Mouse (Mus musculus): ENCODE measurements around the gene Esrrg. TPM values are rescaled to one million over a fixed set of nuclear protein-coding genes. Genes with fewer than 3 reads are reported as not detected.

The Esrrg gene
- polyA plus RNA-seq, 1 experiment from 2014 or later: 51.4 TPM

- H3K4me3 ChIP-seq (ENCODE audit: low read depth, low read length): no peak overlapping the region
- no peak overlapping the region for H3K4me2 ChIP-seq (ENCODE audit: low read depth, low read length)
- no peak overlapping the region for H3K9ac ChIP-seq (replicated peaks; ENCODE audit: low read depth, low read length)
- no peak for ATAC-seq (ENCODE audit: low read depth)
- no peaks in the 10 kb centered on the region for H3K27me3 ChIP-seq (ENCODE audit: control insufficient read depth, insufficient read depth, low read length)
- no peaks in the 10 kb centered on the region for H3K9me3 ChIP-seq (ENCODE audit: control insufficient read depth, low read length)
- WGBS: 76% methylated on average over 8 of the region's 8 CpGs
- no peaks in the 10 kb centered on the region for H3K36me3 ChIP-seq (ENCODE audit: control insufficient read depth, insufficient read depth, low read length)
- no peak overlapping the region for H3K27ac ChIP-seq (ENCODE audit: low read depth, low read length)
- H3K4me1 ChIP-seq (ENCODE audit: control insufficient read depth, insufficient read depth, low read length): no peaks in the 10 kb centered on the region
Measured at GRCm38 (mm10) chr1:187742071-187742470, 133.5 kb downstream of the Esrrg start.

DNA sequence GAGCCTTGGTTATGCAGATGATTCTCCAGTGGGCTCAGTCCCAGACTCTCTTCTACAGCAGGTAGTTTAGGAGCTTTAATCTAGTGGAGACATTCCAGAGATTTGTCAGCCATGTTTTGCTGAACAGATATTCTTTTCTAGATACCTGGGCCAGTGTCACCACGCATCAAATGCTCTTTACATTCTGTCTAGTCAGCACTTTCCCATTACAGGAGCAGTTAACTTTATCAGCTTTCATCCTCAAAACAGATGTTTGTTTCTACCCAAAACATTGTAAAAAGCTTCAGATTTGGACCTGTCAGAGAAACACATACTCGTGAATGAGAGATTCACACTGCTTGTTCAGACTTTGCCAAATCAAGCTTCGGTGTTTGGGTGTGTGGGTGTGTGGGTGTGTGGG lies 140.7 kb downstream of the Esrrg start:
- Histone ChIP-seq H3K4me1 (ENCODE audit: control insufficient read depth, insufficient read depth, low read length) (no peaks in the 10 kb centered on the region), H3K9ac (replicated peaks; ENCODE audit: low read depth, low read length) (no peak overlapping the region), H3K9me3 (ENCODE audit: control insufficient read depth, low read length) (no peaks in the 10 kb centered on the region), H3K27me3 (ENCODE audit: control insufficient read depth, insufficient read depth, low read length) (no peaks in the 10 kb centered on the region), H3K4me3 (ENCODE audit: low read depth, low read length) (no peak overlapping the region), H3K27ac (ENCODE audit: low read depth, low read length) (no peak overlapping the region), H3K36me3 (ENCODE audit: control insufficient read depth, insufficient read depth, low read length) (no peaks in the 10 kb centered on the region), H3K4me2 (ENCODE audit: low read depth, low read length) (no peak overlapping the region)
- ATAC-seq (ENCODE audit: low read depth): no peak
- WGBS: 91% methylated on average over 3 of the region's 3 CpGs

DNA sequence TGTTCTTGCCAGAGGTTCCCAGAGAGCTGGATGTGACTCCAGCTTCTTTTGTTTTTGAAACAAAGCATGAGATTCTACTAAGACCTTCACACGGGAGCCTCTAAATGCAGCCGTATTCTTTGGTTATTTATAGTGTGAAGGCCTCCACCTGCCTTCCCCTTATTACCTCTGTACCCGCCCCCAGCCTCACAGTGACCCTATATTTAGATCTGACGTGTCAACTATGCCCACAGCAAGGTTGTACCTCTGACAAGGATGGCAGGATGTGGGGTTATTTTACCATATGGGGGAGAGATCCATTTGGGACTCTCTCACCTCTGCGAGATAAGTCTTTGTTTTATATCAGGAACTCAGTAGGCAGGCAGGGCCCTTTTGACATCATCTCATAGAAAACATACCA lies 141.3 kb downstream of the Esrrg start:
- WGBS: 37% methylated on average over 5 of the region's 5 CpGs
- H3K27me3 ChIP-seq (ENCODE audit: control insufficient read depth, insufficient read depth, low read length): no peaks in the 10 kb centered on the region
- ATAC-seq (ENCODE audit: low read depth): no peak

DNA sequence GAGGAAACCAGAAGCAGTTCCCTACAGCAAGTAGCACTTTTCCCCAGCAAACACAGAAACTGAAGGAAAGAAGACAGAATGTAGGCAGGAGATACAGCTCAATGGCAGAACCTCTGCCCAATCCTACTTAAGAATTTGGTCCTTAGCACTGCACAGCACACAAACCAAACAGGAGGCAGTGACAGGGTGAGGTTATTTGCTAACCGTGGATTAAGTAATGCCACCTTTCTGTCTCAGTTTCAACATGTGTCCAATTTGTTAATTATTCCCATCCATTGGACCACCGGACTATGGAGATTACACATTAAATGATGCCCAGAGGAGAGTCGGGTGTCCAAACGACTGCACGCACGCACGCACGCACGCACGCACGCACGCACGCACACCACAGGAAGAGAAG lies 146.9 kb downstream of the Esrrg start:
- Histone ChIP-seq H3K4me3 (ENCODE audit: low read depth, low read length) (no peak overlapping the region), H3K27me3 (ENCODE audit: control insufficient read depth, insufficient read depth, low read length) (no peaks in the 10 kb centered on the region), H3K9me3 (ENCODE audit: control insufficient read depth, low read length) (no peaks in the 10 kb centered on the region), H3K9ac (replicated peaks; ENCODE audit: low read depth, low read length) (no peak overlapping the region), H3K36me3 (ENCODE audit: control insufficient read depth, insufficient read depth, low read length) (no peaks in the 10 kb centered on the region), H3K27ac (ENCODE audit: low read depth, low read length) (no peak overlapping the region), H3K4me1 (ENCODE audit: control insufficient read depth, insufficient read depth, low read length) (no peaks in the 10 kb centered on the region), H3K4me2 (ENCODE audit: low read depth, low read length) (no peak overlapping the region)
- 74% methylated on average over 13 of the region's 13 CpGs for WGBS
- no peak for ATAC-seq (ENCODE audit: low read depth)

More for the DNA sequence above, 141.3 kb downstream of the Esrrg start:
- Histone ChIP-seq H3K9me3 (ENCODE audit: control insufficient read depth, low read length) (no peaks in the 10 kb centered on the region), H3K4me2 (ENCODE audit: low read depth, low read length) (no peak overlapping the region), H3K27ac (ENCODE audit: low read depth, low read length) (no peak overlapping the region), H3K36me3 (ENCODE audit: control insufficient read depth, insufficient read depth, low read length) (no peaks in the 10 kb centered on the region), H3K4me1 (ENCODE audit: control insufficient read depth, insufficient read depth, low read length) (no peaks in the 10 kb centered on the region), H3K9ac (replicated peaks; ENCODE audit: low read depth, low read length) (no peak overlapping the region), H3K4me3 (ENCODE audit: low read depth, low read length) (no peak overlapping the region)

GRCm38 (mm10) chr1:187757981-187758380 lies 149.4 kb downstream of the Esrrg start:
- 64% methylated on average over 1 of the region's 1 CpGs for WGBS
- no peaks in the 10 kb centered on the region for H3K36me3 ChIP-seq (ENCODE audit: control insufficient read depth, insufficient read depth, low read length)
- H3K9ac ChIP-seq (replicated peaks; ENCODE audit: low read depth, low read length): no peak overlapping the region
- H3K27me3 ChIP-seq (ENCODE audit: control insufficient read depth, insufficient read depth, low read length): no peaks in the 10 kb centered on the region
- H3K4me3 ChIP-seq (ENCODE audit: low read depth, low read length): no peak overlapping the region
- no peak overlapping the region for H3K27ac ChIP-seq (ENCODE audit: low read depth, low read length)
- no peaks in the 10 kb centered on the region for H3K9me3 ChIP-seq (ENCODE audit: control insufficient read depth, low read length)
- H3K4me1 ChIP-seq (ENCODE audit: control insufficient read depth, insufficient read depth, low read length): no peaks in the 10 kb centered on the region
- ATAC-seq (ENCODE audit: low read depth): no peak
- H3K4me2 ChIP-seq (ENCODE audit: low read depth, low read length): no peak overlapping the region

DNA sequence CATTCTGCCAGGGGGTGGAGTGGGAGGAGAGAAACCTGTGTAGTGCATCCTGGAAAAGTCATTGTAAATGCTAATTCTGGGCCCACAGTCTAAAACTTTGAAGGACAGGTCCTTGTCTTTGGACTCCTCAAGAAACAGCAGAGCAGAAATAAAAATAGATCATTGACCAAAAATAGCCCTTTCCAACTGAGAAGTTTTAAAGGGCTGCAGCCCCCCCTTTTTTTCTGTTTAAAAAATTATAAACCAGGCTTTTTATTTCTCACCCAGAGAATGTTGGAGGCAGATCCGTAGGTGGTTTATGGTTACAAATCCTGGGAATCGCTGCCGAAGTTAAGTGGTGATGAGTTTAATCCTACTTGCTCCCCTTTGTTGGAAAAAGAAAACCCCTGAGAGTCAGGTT lies 150.0 kb downstream of the Esrrg start:
- H3K27ac ChIP-seq (ENCODE audit: low read depth, low read length): no peak overlapping the region
- no peak overlapping the region for H3K9ac ChIP-seq (replicated peaks; ENCODE audit: low read depth, low read length)
- H3K4me1 ChIP-seq (ENCODE audit: control insufficient read depth, insufficient read depth, low read length): no peaks in the 10 kb centered on the region
- WGBS: 79% methylated on average over 3 of the region's 3 CpGs
- ATAC-seq (ENCODE audit: low read depth): no peak
- no peak overlapping the region for H3K4me2 ChIP-seq (ENCODE audit: low read depth, low read length)
- no peaks in the 10 kb centered on the region for H3K9me3 ChIP-seq (ENCODE audit: control insufficient read depth, low read length)
- H3K36me3 ChIP-seq (ENCODE audit: control insufficient read depth, insufficient read depth, low read length): no peaks in the 10 kb centered on the region
- no peak overlapping the region for H3K4me3 ChIP-seq (ENCODE audit: low read depth, low read length)
- H3K27me3 ChIP-seq (ENCODE audit: control insufficient read depth, insufficient read depth, low read length): no peaks in the 10 kb centered on the region

DNA sequence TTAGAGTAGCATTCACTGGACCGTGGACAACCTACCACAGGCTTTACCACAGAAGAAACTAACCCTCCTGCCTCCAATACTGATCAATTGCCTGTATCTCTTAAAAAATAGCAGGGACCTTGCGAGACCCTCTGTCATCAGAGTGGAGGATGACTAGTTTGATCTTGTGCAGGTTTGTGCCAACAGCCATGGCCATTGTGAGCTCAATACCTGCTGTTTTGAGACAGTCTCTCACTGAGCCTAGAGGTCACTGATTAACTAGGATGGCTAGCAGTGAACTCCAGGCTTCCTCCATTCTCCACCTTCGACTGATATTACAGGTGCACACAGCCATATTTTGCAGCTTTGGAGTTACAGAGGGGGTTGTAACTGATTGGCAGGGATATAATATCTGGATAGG lies 150.9 kb downstream of the Esrrg start:
- no peak for ATAC-seq (ENCODE audit: low read depth)
- Histone ChIP-seq H3K4me1 (ENCODE audit: control insufficient read depth, insufficient read depth, low read length) (no peaks in the 10 kb centered on the region), H3K36me3 (ENCODE audit: control insufficient read depth, insufficient read depth, low read length) (no peaks in the 10 kb centered on the region), H3K4me3 (ENCODE audit: low read depth, low read length) (no peak overlapping the region), H3K27me3 (ENCODE audit: control insufficient read depth, insufficient read depth, low read length) (no peaks in the 10 kb centered on the region), H3K9me3 (ENCODE audit: control insufficient read depth, low read length) (no peaks in the 10 kb centered on the region), H3K9ac (replicated peaks; ENCODE audit: low read depth, low read length) (no peak overlapping the region), H3K27ac (ENCODE audit: low read depth, low read length) (no peak overlapping the region), H3K4me2 (ENCODE audit: low read depth, low read length) (no peak overlapping the region)
- WGBS: 86% methylated on average over 3 of the region's 3 CpGs

DNA sequence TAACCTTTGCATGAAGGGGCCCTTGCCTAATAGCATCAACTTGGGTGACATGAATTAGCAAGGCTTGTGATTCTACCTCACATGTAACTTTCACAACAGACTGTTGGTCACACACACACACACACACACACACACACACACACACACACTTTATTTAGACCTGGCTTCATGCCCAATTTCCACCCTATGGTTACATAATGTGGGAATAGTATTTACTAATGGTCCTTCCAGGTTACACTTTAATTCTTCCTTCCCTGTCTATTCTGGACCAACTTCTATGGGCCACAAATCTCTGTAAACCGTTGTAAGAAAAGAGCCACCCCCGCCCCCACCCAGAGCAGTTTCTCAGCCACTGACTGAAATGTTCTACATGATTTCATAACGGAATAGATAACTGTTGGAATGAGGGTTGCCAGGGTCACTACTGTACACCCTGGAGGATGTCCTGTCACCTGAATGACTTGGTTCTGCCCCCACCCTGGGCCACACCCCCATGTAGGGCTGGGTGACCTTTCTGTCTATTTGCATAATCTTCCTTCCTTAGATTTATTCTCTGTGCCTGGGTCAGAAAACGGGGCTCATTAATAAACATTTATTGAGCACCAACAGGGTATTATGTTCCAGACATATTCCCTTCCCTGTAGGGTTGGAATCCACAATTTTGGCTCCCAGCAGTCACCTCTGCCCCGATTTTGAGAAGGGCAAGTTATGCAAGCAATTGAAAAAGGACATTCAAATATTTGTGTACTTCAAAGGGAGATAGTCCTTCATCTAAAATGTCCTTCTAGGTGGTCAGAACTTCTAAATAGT lies 154.3 kb downstream of the Esrrg start:
- Histone ChIP-seq H3K4me2 (ENCODE audit: low read depth, low read length) (no peak overlapping the region), H3K9ac (replicated peaks; ENCODE audit: low read depth, low read length) (no peak overlapping the region), H3K9me3 (ENCODE audit: control insufficient read depth, low read length) (no peaks in the 10 kb centered on the region), H3K27me3 (ENCODE audit: control insufficient read depth, insufficient read depth, low read length) (no peaks in the 10 kb centered on the region), H3K27ac (ENCODE audit: low read depth, low read length) (no peak overlapping the region), H3K4me1 (ENCODE audit: control insufficient read depth, insufficient read depth, low read length) (no peaks in the 10 kb centered on the region), H3K36me3 (ENCODE audit: control insufficient read depth, insufficient read depth, low read length) (no peaks in the 10 kb centered on the region), H3K4me3 (ENCODE audit: low read depth, low read length) (no peak overlapping the region)
- 61% methylated on average over 5 of the region's 5 CpGs for WGBS
- no peak for ATAC-seq (ENCODE audit: low read depth)

DNA sequence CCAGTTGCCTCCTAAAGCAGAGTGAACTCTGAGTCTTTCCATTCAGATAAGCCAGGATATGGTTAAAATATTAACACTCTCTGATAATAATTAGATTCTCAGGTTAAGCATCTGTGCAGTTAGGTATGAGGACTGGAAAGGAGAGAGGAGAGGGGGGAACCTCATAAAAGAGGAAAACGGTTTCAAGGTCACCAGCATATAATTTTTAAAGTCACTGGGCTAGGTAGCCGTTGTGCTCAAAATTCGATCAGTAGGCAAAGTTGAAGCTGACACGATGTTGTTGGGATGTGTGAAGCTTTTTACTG lies 154.8 kb downstream of the Esrrg start:
- no peaks in the 10 kb centered on the region for H3K9me3 ChIP-seq (ENCODE audit: control insufficient read depth, low read length)
- no peaks in the 10 kb centered on the region for H3K36me3 ChIP-seq (ENCODE audit: control insufficient read depth, insufficient read depth, low read length)
- H3K4me1 ChIP-seq (ENCODE audit: control insufficient read depth, insufficient read depth, low read length): no peaks in the 10 kb centered on the region
- ATAC-seq (ENCODE audit: low read depth): no peak
- 73% methylated on average over 4 of the region's 4 CpGs for whole genome bisulfite sequencing
- H3K9ac ChIP-seq (replicated peaks; ENCODE audit: low read depth, low read length): no peak overlapping the region
- H3K27ac ChIP-seq (ENCODE audit: low read depth, low read length): no peak overlapping the region
- H3K4me2 ChIP-seq (ENCODE audit: low read depth, low read length): no peak overlapping the region
- no peaks in the 10 kb centered on the region for H3K27me3 ChIP-seq (ENCODE audit: control insufficient read depth, insufficient read depth, low read length)
- no peak overlapping the region for H3K4me3 ChIP-seq (ENCODE audit: low read depth, low read length)
